Mouse (Mus musculus) gastrocnemius, postnatal 10 days (tissue): Measurements from ENCODE around the gene Atxn7l1. TPM values are rescaled to one million over a fixed set of nuclear protein-coding genes. Genes with fewer than 3 reads are reported as not detected.
A peak's percentile ranks its signal among the peaks of the same experiment; 100 is the strongest.

Source experiments
- DNase-seq: peaks from one replicate; pipeline ENCODE4 v3.0.0; 2021; ENCODE audit warnings: mixed read lengths
- total RNA-seq, 2 experiments: library from RNA; stranded (reverse); gene quantifications; 2 replicates each; pipeline ENCODE4 v1.2.3; 2021

The Atxn7l1 gene
- total RNA-seq, 2 experiments from 2014 or later, result 20.2 to 24.4 TPM

GRCm38 (mm10) chr12:33277427-33277826 lies 129.9 kb downstream of the Atxn7l1 start:
- DNase-seq, result no peak

GRCm38 (mm10) chr12:33279159-33279558 lies 131.7 kb downstream of the Atxn7l1 start:
- DNase-seq, result no peak

GRCm38 (mm10) chr12:33280805-33281204 lies 133.3 kb downstream of the Atxn7l1 start:
- DNase-seq, result peak; percentile 78

- no peak for DNase-seq
Measured at GRCm38 (mm10) chr12:33284344-33284936, 136.9 kb downstream of the Atxn7l1 start.

- DNase-seq, result no peak
Measured at GRCm38 (mm10) chr12:33285354-33285753, 137.9 kb downstream of the Atxn7l1 start.

- no peak for DNase-seq
Measured at GRCm38 (mm10) chr12:33285933-33286649, 138.6 kb downstream of the Atxn7l1 start.

GRCm38 (mm10) chr12:33287686-33288085 lies 140.2 kb downstream of the Atxn7l1 start:
- no peak for DNase-seq

GRCm38 (mm10) chr12:33288746-33289145 lies 141.3 kb downstream of the Atxn7l1 start:
- no peak for DNase-seq

- peak; percentile 33 for DNase-seq
Measured at GRCm38 (mm10) chr12:33302070-33302469, 154.6 kb downstream of the Atxn7l1 start.

- DNase-seq, result peak; percentile 62
Measured at GRCm38 (mm10) chr12:33302523-33303383, 155.3 kb downstream of the Atxn7l1 start.

GRCm38 (mm10) chr12:33303384-33303770 lies 155.9 kb downstream of the Atxn7l1 start:
- DNase-seq, result no peak

GRCm38 (mm10) chr12:33305106-33305505 lies 157.6 kb downstream of the Atxn7l1 start:
- no peak for DNase-seq

GRCm38 (mm10) chr12:33306476-33306875 lies 159.0 kb downstream of the Atxn7l1 start:
- no peak for DNase-seq

- no peak for DNase-seq
Measured at GRCm38 (mm10) chr12:33308668-33309067, 161.2 kb downstream of the Atxn7l1 start.

GRCm38 (mm10) chr12:33313828-33314671 lies 166.6 kb downstream of the Atxn7l1 start:
- DNase-seq, result peak; percentile 70

- DNase-seq, result no peak
Measured at GRCm38 (mm10) chr12:33314924-33315643, 167.6 kb downstream of the Atxn7l1 start.

- no peak for DNase-seq
Measured at GRCm38 (mm10) chr12:33315804-33316203, 168.3 kb downstream of the Atxn7l1 start.

- DNase-seq, result no peak
Measured at GRCm38 (mm10) chr12:33317792-33318530, 170.5 kb downstream of the Atxn7l1 start.

GRCm38 (mm10) chr12:33322547-33322946 lies 175.1 kb downstream of the Atxn7l1 start:
- no peak for DNase-seq

- DNase-seq, result no peak
Measured at GRCm38 (mm10) chr12:33323821-33324220, 176.3 kb downstream of the Atxn7l1 start.

- DNase-seq, result no peak
Measured at GRCm38 (mm10) chr12:33325424-33325823, 177.9 kb downstream of the Atxn7l1 start.
